ENCODE assay signal across 23 mouse cellular contexts in the genomic region with DNA sequence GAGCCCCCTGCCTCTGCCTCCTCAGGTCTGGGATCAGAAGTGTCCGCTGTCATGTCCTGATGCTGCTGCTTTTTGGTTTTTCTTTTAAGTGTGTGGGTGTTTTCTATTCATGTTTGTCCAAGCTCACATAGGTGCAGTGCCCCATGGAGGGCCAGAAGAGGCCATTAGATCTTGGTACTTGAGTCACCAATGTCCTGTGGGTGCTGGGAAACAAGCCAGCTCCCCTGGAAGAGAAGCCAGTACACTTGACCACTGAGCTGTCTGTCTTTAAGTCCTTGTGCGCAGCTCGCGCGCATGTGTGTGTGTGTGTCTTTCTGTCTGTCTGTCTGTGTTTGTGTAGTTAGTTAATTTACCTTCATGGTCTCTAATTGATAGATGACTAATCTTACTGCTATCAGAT.
"Had no signal": no experiment of that assay in that cellular context is flagged by ENCODE, and none has a peak within 500 bp of the region (broad histone marks: within the 10 kb centered on the region; RNA-seq: fewer than 3 reads in every experiment).

No protein-coding gene starts in this region.

- H3K4me1 ChIP-seq: heart, embryonic 10.5 days; heart, embryonic 12.5 days; hindbrain, embryonic 13.5 days; hindbrain, embryonic 15.5 days; kidney, embryonic 15.5 days; limb, embryonic 10.5 days; limb, embryonic 12.5 days had no signal

- H3K4me2 ChIP-seq: heart, embryonic 12.5 days; hindbrain, embryonic 13.5 days; hindbrain, embryonic 15.5 days; kidney, embryonic 15.5 days; limb, embryonic 12.5 days had no signal

- H3K9me3 ChIP-seq: heart, embryonic 10.5 days; heart, embryonic 12.5 days; hindbrain, embryonic 13.5 days; hindbrain, embryonic 15.5 days; kidney, embryonic 15.5 days; limb, embryonic 10.5 days; limb, embryonic 12.5 days had no signal

- H3K9ac ChIP-seq: forebrain, postnatal 0 days; heart, embryonic 12.5 days; hindbrain, embryonic 13.5 days; hindbrain, embryonic 15.5 days; kidney, embryonic 15.5 days; limb, embryonic 12.5 days had no signal

- DNase-seq: forebrain, postnatal 0 days; gastrocnemius, postnatal 14 days; gastrocnemius, postnatal 36 days; heart, adult 18-20 months; heart, postnatal 14 days; heart, postnatal 36 days; kidney, adult 11 months; kidney, adult 2 months; kidney, adult 9 months; kidney, postnatal 14 days; kidney, postnatal 36 days; liver had no signal

- H3K27me3 ChIP-seq: heart, embryonic 12.5 days; hindbrain, embryonic 13.5 days; hindbrain, embryonic 15.5 days; kidney, embryonic 15.5 days; limb, embryonic 12.5 days had no signal

- ATAC-seq: forebrain, postnatal 0 days; hindbrain, postnatal 0 days; intestine, embryonic 16.5 days had no signal

- H3K27ac ChIP-seq: heart, embryonic 10.5 days; hindbrain, embryonic 13.5 days; hindbrain, embryonic 15.5 days; hindbrain, postnatal 0 days; kidney, embryonic 15.5 days; kidney, postnatal 0 days; left cerebral cortex, adult 2 months; limb, embryonic 10.5 days; limb, embryonic 12.5 days had no signal

- H3K4me3 ChIP-seq: heart, embryonic 10.5 days; heart, embryonic 12.5 days; hindbrain, embryonic 13.5 days; hindbrain, embryonic 15.5 days; kidney, embryonic 15.5 days; left cerebral cortex, adult 2 months; limb, embryonic 10.5 days; limb, embryonic 12.5 days had no signal
